Mouse (Mus musculus) kidney, postnatal 36 days (tissue): ENCODE data around the gene Ak5.
"Not testable (repeated sequence)": the region's sequence is repeated elsewhere in the genome, so short reads cannot be mapped to it uniquely, and the experiment has no call there.

Experiments used
- DNase-seq, 2 experiments: peaks; one replicate each; pipeline ENCODE4 v3.0.0; 2021 to 2022; ENCODE audit warnings: mixed read lengths in 2 of 2

Gene Ak5

DNA sequence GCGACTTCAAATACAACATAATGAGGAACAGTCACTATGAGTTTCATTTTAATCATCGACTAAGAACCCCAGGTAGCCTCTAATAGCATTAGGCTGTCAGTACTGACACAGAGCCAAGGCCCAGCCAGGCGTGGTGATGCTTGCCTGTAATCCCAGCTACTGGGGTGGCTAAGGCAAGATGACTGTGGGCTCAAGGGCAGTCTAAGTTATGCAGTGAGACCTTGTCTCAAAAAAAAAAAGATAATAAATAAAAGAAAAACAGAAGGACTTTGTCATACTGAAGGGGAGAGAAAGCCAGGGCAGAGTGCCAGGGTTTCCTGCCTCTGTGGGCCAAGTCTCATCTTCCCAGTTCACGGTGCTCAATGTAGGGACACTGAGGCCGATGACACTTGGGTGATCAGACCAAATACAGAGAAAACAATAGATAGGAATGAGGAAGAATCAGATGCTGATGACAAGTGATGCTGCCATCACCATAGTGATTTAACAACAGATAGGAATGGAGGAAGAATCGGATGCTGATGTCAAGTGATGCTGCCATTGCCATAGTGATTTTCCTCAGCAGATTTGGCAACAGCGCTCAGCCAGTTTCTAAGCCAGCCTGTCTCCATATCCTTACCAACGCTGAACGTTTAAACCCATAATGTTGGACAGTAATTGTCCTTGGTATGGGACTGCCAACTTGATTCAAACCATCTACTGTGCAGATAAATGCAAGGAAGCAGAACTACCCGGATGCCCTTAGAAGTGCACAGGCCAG is 42.9 kb downstream of the Ak5 start:
- peak in 1 of 2 experiments; percentile 7 for DNase-seq

DNA sequence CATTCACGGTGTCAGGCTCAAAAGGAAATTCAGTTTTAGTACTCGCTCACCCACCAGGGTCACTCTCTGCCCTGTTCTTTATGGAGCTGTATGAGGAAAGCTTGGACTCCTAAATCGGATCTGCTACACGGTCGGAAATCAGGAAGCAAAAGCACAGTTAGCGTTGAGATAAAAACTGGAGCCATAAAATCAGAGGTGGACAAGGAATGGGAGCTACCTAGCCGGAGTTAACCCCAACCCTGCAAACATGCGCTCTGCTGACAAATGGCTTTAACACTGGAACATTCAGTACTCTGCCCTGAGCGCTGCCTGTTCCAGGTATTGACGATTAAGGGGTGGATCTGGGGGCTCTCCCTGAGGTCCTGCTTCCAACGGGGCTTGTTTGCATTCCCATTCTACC is 47.6 kb downstream of the Ak5 start:
- no peak for DNase-seq

DNA sequence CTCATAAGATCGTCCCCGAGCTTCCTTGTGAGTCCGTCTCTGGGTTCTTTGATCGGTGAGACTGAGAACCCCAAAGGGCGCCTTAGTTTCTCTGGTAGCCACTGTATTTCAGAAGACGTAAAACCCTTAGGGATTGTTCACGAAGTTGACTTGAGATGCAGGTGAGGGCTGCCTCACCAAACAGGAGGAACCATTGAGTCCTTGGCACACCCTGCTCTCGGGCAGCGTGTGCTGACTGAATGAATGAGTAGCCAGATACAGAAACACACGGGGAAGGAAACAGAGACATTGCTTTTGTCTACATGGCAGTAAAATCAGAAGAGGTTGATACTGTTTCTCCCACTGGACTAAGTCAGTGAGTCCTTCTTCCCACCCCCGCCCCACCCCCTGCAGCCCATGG is 48.1 kb downstream of the Ak5 start:
- no peak for DNase-seq

DNA sequence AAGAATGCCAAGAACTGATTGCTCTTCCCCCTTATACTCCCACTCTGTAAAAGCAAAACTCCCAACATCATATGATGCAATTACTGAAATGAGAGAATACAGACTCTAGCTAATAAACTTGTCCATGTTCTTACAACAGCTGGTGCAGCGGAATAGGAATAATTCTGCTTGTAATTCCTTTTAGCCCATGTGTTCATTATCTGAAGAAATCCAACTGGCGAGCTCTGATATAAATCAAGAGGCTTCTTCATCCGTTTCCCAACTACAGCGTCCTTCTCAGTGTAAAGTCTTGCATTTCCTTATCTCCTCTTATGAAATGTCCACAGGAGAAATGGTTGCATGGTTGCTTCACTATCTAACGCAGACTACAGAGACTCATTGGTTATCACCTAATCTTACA is 59.1 kb downstream of the Ak5 start:
- peak in 1 of 2 experiments; percentile 13 for DNase-seq

DNA sequence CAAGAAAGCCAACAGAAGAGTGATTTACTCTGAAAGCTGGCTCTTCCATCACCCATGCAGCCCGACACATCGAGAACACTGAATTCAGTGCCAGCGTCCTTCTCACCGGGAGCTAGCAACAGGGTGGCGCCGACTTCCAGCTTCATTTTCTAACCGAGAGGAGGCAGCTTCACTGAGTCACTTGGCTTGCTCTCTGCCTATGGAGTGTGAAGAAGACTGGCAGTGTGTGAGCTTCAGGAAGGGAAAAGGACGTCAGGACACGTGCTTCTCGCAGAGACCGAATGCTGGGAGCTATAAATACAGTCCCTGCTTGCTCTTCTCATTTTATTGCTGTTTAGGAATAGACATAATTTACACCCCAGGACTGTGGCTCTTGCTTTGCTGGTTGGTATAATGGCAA is 62.3 kb downstream of the Ak5 start:
- no peak for DNase-seq

DNA sequence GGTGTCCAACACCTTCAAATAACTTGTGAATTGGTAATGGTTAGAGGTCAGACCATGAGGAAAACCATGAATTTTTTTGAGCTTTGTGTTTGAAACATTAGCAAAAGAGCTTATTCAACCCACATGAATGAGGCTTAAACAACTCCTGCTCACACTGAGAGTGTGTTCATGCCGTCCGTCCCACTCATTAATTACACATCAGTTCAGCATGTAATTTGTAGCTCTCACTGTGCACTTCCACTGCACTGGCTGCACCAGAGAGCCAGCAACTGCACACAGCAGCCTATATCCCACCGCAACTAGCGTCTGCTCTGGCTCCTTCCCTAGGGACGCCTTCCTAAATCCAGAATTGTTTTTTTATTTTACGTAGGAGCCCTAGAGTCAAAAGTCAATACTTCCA is 68.5 kb downstream of the Ak5 start:
- DNase-seq: no peak

DNA sequence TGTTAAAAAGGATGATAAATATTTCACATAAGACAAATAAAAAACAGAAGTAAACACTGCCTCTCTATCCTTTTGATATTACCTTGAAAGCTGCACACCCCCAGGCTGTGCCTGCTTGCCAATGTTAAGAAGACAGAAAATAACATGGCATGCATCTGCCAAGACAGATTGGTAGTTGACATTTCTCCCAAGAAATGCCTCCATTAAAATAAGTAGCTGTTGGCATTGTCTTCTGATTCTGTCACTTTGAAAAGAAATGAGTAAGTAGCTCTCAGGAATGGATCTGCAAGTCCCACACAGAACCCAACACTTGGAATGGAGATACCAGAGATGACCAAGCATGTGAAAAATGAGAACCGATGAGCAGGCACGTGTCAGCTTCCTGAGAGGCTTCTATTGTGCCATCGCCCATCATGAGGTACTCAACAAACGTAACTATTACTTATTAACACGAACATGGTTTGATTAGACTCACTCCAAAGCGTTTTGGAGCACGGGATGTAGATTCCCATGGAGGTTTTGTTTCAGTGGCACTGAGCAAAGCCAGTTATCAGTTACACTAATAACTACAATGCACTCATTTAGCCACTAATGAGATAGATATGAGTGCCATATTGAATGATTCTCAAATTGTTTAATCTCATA is 71.6 kb downstream of the Ak5 start:
- DNase-seq: no peak

DNA sequence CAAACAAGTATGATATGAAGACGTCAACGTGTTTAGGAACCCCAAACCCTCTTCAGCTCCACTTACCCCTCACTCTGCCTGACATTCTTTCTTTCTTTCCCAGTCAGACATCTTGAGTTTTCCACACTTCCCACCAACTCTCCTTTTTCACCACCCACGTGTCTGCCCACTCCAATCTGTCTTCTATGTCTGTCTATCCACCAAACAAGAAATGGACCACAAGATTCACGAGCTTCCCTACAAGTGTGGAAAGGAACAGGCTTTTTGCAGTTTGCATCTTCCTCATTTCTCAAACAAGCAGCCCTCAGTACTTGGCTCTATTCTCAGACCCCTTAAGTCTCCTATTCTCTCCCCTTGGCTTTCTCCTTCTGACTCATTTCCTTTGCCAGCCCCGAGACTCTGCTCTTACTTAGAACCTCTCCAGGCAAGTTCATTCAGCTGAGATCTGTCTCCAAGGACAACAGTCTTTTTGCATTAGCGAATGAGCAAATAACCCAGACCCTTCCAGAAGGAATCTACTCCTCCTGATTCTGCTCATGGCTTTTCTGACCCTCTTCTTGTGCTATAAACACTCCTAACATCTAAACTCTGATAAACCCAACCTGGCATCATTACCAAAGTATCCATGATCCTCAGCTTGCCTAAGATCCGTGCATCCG is 75.3 kb downstream of the Ak5 start:
- DNase-seq: no peak

DNA sequence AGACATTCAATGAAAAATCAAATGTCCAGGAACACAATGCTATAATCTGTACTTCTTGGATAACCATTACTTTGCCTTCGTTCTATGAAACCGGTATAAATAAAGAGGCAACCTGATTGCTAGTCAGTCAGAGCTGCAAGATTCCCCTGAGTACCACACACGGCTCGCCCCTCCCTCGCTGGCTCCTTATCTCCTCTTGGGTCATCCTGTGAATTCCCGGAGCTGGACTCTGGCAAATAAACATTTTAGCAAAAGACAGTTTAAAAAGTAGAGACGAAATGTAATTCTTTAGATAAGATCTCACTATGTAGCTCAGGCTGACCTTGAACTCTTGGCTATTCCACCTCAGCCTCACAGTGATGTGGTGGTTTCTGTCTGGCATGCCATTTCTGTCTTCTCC is 77.7 kb downstream of the Ak5 start:
- no peak for DNase-seq

DNA sequence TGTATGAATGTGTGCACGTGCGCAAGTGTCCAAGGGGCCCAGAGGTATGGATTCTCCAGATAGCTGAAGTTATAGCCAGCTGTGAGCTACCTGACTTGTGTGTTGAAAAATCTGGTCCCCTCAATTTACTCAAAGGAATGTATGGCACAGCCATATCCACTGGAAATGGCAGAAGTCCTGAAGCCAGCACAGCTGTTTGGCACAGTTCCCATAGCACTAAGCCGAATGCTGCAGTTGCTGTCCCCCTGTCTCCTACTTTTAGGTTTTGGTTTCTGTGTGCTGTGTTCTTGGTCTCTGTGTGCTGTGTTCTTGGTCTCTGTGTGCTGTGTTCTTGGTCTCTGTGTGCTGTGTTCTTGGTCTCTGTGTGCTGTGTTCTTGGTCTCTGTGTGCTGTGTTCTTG is 79.1 kb downstream of the Ak5 start:
- DNase-seq: not testable (repeated sequence)

DNA sequence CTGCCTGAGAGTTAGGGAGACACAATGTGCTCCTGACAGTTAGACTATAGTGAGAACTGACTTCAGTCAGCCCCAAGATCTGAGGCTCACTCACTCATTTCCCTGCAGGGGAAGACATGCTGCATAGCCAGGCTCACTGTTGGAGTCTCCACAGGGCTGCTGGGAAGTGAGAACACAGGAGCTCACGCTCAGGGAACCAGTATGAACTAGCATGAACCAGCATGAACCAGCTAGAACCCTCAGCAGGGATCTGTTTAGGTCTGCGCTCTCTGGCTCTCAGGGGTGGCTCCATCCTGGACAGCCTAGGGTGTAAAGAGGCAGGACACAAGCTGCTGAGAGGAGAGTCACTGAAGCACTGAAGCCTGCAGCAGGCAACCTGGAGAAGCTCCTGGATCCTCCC is 81.2 kb downstream of the Ak5 start:
- peak; percentile 10 to 23 for DNase-seq

DNA sequence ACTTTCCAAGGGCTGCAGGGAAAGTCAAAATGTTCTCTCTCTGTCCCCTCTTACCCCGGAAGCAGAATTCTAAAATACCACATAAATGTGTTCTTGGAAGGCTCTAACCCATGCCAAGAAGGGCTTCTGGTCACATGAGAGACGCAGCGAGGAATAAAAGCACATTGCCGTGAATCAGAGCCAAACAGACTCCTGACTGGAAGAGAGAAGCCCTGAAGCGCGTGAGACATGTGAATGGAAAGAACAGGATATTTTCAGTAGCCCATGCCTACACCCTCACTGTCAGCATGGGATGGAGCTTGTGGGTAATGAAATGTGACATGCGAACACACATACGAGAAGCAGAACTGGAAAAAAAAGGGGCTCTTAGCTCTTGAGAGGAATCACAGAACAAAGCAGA is 82.0 kb downstream of the Ak5 start:
- DNase-seq: no peak

DNA sequence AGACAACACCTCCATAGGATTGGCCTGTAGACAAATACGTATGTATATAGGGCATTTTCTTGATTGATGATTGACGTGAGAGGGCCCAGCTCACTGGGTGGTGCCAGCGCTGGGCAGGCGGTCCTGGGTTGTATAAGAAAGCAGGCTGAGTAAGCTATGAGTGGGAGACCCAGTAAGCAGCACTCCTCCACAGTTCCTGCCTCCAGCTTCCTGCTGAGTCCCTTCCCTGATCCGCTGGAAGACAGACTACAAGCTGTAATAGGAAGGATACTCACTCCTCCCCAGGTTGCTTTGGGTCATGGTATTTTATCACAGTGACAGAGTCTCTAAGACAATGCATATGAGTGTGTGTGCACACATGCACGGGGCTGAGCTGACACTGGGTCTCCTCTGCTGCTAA is 82.6 kb downstream of the Ak5 start:
- DNase-seq: no peak

DNA sequence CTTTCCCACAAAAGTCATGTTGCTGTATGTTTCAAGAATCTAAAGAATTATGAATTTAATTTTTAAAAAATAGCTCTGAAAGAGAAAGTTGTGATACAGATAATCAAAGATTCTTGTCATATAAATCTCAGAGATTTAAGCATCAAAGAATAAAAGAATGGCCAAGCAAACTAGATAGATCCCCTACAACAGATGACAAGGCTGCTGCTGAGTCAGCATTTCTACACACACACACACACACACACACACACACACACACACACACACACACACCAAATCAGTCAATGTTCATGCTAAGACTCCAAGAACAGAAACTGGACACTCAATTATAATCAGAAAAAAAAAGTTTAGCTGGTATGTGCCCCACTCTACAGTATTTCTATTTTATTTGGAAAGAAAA is 85.1 kb downstream of the Ak5 start:
- DNase-seq: no peak

DNA sequence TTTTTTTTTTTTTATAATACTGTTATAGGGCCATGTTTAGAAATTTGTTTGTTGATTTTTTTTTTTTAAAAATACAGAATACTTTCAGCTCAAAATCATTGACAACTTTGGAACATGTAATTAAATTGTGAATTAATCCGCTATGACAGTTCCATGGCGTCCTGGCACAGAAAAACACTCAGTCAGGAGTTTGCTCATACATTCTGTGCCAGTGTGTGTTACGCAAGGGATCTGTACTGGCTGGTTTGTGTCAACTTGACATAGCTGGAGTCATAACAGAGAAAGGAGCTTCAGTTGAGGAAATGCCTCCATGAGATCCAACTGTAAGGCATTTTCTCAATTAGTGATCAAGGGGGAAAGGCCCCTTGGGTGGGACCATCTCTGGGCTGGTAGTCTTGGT is 86.3 kb downstream of the Ak5 start:
- not testable (repeated sequence) for DNase-seq

DNA sequence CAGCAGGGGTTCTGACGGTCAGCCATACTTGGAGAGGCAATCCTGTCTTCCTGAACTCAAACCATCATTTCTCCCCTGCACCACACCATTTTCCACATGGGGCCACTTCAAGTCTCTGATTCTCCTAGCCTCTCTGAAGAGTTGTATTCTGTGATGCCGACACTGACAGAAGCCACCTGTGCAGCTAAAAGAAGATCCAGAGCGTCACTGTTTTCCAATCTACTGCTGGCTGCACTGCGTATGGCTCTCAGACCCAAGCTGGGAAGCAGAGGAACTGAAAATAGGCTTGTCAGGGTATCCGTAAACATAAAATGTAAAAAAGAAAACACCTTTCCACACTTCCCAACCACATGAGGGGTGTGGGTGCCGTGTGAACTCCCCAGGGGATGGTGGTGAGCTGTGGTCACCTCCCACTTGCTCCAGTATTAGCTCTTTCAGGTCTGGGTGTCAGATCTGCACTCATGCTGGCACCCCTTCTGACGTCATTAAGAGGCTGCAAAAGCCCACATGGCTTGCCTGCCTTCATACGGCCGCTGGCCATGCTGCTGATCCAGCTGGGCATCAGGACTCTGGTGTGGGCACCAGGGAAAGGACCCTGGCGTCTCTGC is 88.1 kb downstream of the Ak5 start:
- DNase-seq: no peak

DNA sequence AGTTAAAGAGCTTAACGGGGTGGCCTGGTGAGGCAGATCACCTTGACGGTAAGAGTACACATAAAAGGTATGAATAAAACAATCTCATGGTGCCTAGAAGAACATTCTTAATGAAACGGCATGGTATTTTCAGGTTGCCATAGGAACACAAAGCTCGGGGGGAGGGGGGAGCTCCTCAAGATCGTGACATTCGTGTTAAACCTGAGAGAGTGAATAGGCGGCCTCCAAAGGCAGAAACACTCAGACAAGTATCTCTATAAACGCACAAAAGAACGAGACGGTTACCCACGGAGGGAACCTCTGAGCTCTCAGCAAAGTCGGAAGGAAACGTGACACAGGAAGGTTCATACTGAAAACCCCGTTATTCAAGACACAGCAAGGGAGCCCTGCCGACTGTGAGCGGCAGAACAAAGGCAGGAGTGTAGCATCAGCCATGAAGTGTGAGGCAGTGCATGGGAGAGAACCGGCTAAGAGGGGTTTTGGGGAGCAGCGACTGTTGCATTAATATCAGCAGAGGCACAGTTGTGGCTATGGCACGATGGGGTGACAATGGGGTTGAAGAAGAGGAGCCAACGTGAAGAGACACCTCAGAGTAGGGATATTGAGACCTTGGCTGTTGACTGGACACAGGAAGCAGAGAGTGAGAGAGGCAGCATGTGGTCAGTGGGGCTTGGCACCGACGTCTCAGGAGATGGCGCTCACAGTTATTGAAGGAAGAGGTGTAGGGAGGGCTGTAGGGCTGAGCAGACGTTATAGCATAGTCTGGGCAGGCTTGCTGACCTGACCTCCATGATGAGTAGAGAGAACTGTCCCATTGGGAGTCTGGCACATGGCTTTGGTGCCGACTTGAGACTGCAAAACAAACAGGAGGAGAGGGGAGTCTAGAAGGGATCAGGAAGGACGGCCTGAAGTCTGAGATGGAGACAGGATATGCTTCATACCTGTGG is 89.6 kb downstream of the Ak5 start:
- DNase-seq: no peak

DNA sequence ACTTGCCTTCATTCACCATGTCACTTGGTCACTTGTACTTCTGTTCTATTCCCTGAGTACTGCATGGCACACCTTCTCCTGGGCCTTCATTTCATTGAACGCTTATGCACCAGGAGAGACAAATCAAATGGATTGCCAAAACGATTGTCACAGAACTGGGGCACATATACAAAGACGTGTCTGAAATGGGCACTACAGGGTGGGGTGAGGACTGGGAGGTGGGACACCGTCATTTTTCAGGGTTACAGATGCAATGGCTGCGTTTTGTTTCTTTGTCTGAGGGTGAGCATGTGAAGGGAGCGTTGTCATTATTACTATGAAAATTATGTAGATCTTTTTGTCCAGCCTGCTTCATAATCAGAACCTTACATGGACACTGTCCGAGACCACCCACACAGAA is 90.4 kb downstream of the Ak5 start:
- DNase-seq: no peak

DNA sequence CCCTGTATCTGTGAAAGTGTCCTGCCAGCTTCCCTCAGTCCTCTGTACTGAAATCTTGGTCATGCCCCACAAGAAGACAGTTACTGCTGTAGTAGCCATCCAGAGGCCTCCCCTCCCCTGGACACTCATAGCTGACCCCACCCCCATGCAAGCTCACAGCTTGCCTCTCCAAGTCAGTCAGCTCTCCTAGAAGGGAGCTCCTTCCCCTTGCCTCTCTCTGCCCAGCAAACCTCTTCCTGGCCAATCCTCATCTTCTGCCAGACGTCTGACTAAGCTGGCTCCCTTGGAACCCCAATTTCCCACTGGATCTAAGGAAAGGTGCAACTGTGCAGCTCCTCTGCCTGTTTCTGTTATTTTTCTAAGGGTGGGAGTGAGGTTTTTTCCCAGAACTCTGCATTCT is 90.9 kb downstream of the Ak5 start:
- DNase-seq: no peak

DNA sequence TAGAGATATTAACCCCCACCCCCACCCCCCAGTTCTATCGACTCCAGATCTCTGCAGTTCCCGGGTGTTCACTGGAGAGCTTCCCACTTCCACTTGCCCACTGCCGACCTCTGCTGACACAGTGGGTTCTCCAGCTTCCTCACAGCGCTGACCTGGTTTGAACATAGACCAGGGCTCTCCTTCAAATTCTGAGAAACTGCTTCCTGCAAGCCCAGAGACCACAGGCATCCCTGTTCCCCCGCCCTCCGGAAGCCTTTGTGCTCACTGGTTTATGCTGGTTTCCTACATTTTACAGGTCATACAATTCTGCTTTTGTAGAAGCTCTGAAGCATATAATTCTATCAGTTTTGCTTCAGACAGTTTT is 98.9 kb downstream of the Ak5 start:
- peak; percentile 23 to 50 for DNase-seq

DNA sequence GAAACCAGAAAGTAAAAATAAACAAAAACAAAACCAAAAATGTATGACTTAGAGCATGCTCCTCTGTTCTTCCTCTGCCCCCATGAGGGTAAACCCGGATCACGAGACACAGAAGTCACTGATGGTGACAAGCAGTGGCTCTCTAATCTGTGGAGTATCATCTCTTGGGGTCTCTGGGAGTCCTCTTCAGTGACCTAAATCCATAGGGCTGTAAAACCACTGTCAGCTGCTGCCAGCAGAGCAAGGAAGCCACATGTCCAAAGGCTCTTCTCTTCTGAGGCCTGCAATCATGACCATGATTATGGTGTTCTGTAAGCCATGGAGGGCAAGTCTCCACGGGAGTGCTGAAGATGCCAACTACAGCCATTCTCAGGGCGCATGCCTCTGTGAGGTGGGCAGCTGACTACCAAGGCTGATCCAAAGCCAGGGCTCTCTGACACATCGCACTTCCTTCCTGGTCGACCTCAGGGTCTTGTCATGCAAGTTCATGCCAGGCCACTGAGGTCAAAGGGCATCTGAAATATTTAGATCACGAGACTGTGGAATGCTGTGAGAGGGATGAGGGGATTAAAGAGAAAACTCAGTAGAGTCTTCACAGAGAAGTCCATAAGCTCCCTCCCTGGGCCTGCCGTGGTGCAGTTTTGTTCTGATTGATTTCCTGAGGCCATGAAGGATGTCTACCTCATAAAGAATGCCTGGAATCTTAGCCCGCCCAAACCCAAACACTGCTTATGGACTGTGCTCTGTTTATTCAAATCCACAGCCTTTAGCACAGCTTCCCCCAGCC is 99.5 kb downstream of the Ak5 start:
- peak; percentile 25 to 50 for DNase-seq
